Mouse (Mus musculus) MEL (cell line): ENCODE results near the gene Zfp689. TPM values are rescaled to one million over a fixed set of nuclear protein-coding genes. Genes with fewer than 3 reads are reported as not detected.

ENCODE experiments used
- DNase-seq: peaks from one replicate; pipeline ENCODE4 v3.0.0; 2011; ENCODE audit warnings: low read depth, low spot score
- H3K27ac ChIP-seq: 2 replicates; pipeline ENCODE4 v1.5.1; 2012; ENCODE audit warnings: low read depth, mild to moderate bottlenecking, control low read depth, low read length, moderate library complexity; ENCODE audit not compliant: control insufficient read depth
- H3K27me3 ChIP-seq, 2 experiments: fragments of 150-350 bp in 1 of 2; sonication (generic) in 1 of 2; 2 replicates each; pipeline ENCODE4 v1.6.1; 2012; ENCODE audit warnings: low read length in 2 of 2, mild to moderate bottlenecking in 2 of 2, improper control_type of control experiment in 1 of 2, moderate library complexity in 1 of 2; ENCODE audit not compliant: insufficient read depth in 2 of 2, control insufficient read depth in 1 of 2
- H3K36me3 ChIP-seq, 2 experiments: 2 replicates each; pipeline ENCODE4 v1.6.1; 2012 to 2014; ENCODE audit warnings: low read length in 2 of 2, improper control_type of control experiment in 1 of 2, inconsistent platforms in 1 of 2, mild to moderate bottlenecking in 1 of 2; ENCODE audit not compliant: insufficient read depth in 2 of 2, control insufficient read depth in 1 of 2
- H3K4me1 ChIP-seq, 2 experiments: fragments of 150-350 bp in 1 of 2; sonication (generic) in 1 of 2; 2 replicates each; pipeline ENCODE4 v1.6.1; 2012; ENCODE audit warnings: low read length in 2 of 2, improper control_type of control experiment in 1 of 2, mild to moderate bottlenecking in 1 of 2; ENCODE audit not compliant: insufficient read depth in 2 of 2, control insufficient read depth in 1 of 2
- H3K4me3 ChIP-seq, 2 experiments: fragments of 150-350 bp in 1 of 2; sonication (generic) in 1 of 2; 2 replicates each; pipeline ENCODE4 v1.5.1; 2012; ENCODE audit warnings: low read depth in 2 of 2, low read length in 2 of 2, mild to moderate bottlenecking in 2 of 2, moderate library complexity in 2 of 2, control low read depth in 1 of 2, improper control_type of control experiment in 1 of 2; ENCODE audit not compliant: control insufficient read depth in 1 of 2, insufficient read depth in 1 of 2
- H3K79me2 ChIP-seq: 2 replicates; pipeline ENCODE4 v1.6.1; 2012; ENCODE audit warnings: mild to moderate bottlenecking, low read length, moderate library complexity; ENCODE audit not compliant: control insufficient read depth, poor library complexity, insufficient read depth
- H3K9ac ChIP-seq: 2 replicates; pipeline ENCODE4 v1.6.1; 2012; ENCODE audit warnings: low read depth, mild to moderate bottlenecking, control low read depth, low read length, moderate library complexity; ENCODE audit not compliant: control insufficient read depth, poor library complexity, severe bottlenecking
- H3K9me3 ChIP-seq: fragments of 150-350 bp; sonication (generic); replicated peaks from 2 replicates; pipeline ENCODE4 v1.6.1; 2012; ENCODE audit warnings: mild to moderate bottlenecking, low read length, improper control_type of control experiment, moderate library complexity; ENCODE audit not compliant: insufficient read depth
- HCFC1 ChIP-seq: IDR thresholded peaks from 2 replicates; pipeline ENCODE4 v1.6.1; 2012; ENCODE audit warnings: low read depth, mild to moderate bottlenecking, inconsistent platforms, low read length, improper control_type of control experiment, moderate library complexity
- MAFK ChIP-seq: IDR thresholded peaks from 2 replicates; pipeline ENCODE4 v1.6.1; 2011; ENCODE audit warnings: low read depth, mild to moderate bottlenecking, low read length, improper control_type of control experiment, borderline replicate concordance
- MXI1 ChIP-seq: IDR thresholded peaks from 2 replicates; pipeline ENCODE4 v1.6.1; 2011; ENCODE audit warnings: mild to moderate bottlenecking, low read depth, low read length, improper control_type of control experiment
- MYB ChIP-seq: IDR thresholded peaks from 2 replicates; pipeline ENCODE4 v1.6.1; 2011; ENCODE audit warnings: mild to moderate bottlenecking, low read depth, low read length, improper control_type of control experiment
- NRF1 ChIP-seq: IDR thresholded peaks from 2 replicates; pipeline ENCODE4 v1.6.1; 2014; ENCODE audit warnings: low read depth, mild to moderate bottlenecking, inconsistent platforms, low read length, improper control_type of control experiment, moderate library complexity; ENCODE audit not compliant: poor library complexity, insufficient read depth, severe bottlenecking
- ZMIZ1 ChIP-seq: IDR thresholded peaks from 2 replicates; pipeline ENCODE4 v1.6.1; 2012; ENCODE audit warnings: low read depth, mild to moderate bottlenecking, inconsistent platforms, low read length, improper control_type of control experiment, moderate library complexity
- polyA plus RNA-seq, 2 experiments: library from polyadenylated mRNA; stranded (reverse) in 1 of 2; unstranded in 1 of 2; fragments of >175 nt in 1 of 2; fragments of >200 nt in 1 of 2; gene quantifications; 2 replicates each; pipeline versions ENCODE4 v1.2.1 to v1.2.4; 2012; ENCODE audit warnings: low replicate concordance in 2 of 2, low read depth in 1 of 2; ENCODE audit not compliant: insufficient read length in 2 of 2, insufficient read depth in 1 of 2, missing spikeins in 1 of 2
- total RNA-seq: library from RNA; depleted of rRNA; stranded (reverse); fragments of 300-350 nt; gene quantifications from 2 replicates; pipeline ENCODE4 v1.2.3, GENCODE M21; 2012; rRNA removed

Gene Zfp689
- total and polyA plus RNA-seq, 3 experiments: 4.9 to 7.2 TPM; not detected in 1

DNA sequence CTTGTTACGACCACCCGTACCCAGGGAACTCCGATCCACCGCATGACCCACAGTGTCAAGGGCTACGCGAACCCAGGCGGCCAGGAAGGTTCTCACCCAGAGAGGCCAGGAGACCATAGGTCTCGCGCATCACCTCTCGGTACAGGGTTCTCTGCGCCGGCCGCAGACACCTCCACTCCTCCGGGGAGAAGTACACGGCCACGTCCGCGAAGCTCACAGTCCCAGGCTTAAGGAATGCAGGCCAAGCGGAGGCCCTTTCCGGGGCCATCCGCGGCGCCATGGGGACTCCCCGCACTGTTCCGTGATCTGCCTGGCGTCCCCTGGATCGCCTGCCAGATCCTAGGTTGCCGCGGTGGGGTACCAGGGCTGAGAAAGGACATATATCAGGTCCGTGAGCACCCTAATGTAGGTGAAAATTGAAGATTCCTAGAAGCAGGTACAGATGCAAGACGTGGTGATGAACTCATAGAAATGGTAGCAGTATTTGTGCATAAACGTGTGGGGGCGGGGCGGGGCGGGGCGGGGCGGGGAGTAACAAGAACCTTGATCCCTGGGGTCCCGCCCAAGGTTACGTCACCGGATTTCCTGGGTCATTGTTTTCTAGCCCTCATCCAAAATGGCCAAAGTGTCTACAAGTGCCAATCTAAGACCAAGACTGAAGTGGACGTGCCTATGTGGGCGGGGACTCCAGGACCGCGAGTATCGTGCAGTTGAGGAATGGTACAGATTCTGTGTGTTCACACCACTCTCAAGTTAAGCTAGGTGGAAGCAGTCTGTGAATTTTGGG lies 55.6 kb downstream of the Zfp689 start, which contains the start of gene E430018J23Rik (continued):
- TF ChIP-seq NRF1: no peak
- TF ChIP-seq MYB: no peak
- no peak for TF ChIP-seq MAFK
- TF ChIP-seq, all 39 proteins: peak for 12

DNA sequence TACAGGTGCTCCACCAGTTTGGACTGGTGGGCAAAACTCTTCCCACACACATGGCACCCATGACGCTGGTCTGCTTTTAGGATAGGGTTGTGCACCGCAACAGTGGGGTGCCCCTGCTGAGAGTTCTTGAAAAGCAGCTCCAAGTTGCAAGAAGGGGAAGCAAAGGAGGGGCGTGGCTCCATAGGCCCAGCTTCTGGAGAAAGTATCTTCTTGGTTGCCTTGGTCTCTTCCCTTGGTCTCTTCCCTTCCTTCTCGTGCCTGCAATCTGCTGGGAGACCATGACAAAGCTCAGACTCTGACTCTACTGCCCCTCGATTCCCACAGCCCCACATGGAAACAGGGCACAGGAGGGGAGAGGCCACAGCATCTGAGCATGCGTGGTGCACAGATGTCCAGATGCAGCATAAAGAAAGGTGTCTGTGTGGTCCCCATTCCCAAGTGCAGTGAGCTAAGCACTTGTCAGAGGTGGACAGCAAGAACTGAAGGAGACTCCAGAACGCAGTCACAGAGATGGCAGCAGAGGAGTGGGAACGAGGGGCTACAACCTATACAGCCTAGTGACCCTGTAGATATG lies 56.6 kb downstream of the Zfp689 start:
- H3K9me3 ChIP-seq: no peaks in the 10 kb centered on the region
- TF ChIP-seq HCFC1 (no peak), MXI1 (no peak), NRF1 (peak; percentile 41; the same call in 1 of the 2 replicates), ZMIZ1 (no peak)
- TF ChIP-seq, all 39 proteins: peak for 1
- Histone ChIP-seq H3K4me1 (peaks cover 5 to 18% of the 10 kb centered on the region in 2 experiments; a peak in 3 of 4 replicates), H3K79me2 (peaks cover 3% of the 10 kb centered on the region; the same call in 1 of the 2 replicates), H3K36me3 (peaks cover 0 to 8% of the 10 kb centered on the region in 2 experiments; a peak in 2 of 4 replicates), H3K27me3 (no peaks in the 10 kb centered on the region), H3K27ac (no peak overlapping the region), H3K9ac (peak overlapping the region; percentile 82), H3K4me3 (peak overlapping the region; percentile 80 to 99)
- peak; percentile 82 for DNase-seq

Other genes starting within 250 kb of the Zfp689 start
- 37.4 and 43.3 TPM in 2 replicates for gene Tbc1d10b, start 240.7 kb downstream of the Zfp689 start, total RNA-seq
- gene Tbc1d10b, start 240.7 kb downstream of the Zfp689 start, polyA plus RNA-seq: 10 to 100 TPM in 1 of 2 experiments, not detected in 1; 70.3 TPM
- 8.3 and 11.2 TPM in 2 replicates for gene Mylpf, start 240.3 kb downstream of the Zfp689 start, total RNA-seq
- gene Mylpf, start 240.3 kb downstream of the Zfp689 start, polyA plus RNA-seq: 1 to 10 TPM in 1 of 2 experiments, not detected in 1; 9.1 TPM
- 13.9 and 14.6 TPM in 2 replicates for gene Zfp553, start 216.1 kb downstream of the Zfp689 start, total RNA-seq
- gene Zfp553, start 216.1 kb downstream of the Zfp689 start, polyA plus RNA-seq: 10 to 100 TPM in 1 of 2 experiments, not detected in 1; 19.0 TPM
- 30.6 and 41.3 TPM in 2 replicates for gene Sept1, start 216.0 kb downstream of the Zfp689 start, total RNA-seq
- 100 to 1,000 TPM in 1 of 2 experiments, not detected in 1; 116 TPM for gene Sept1, start 216.0 kb downstream of the Zfp689 start, polyA plus RNA-seq
- gene Zfp771, start 204.9 kb downstream of the Zfp689 start, total RNA-seq: 33.4 and 37.6 TPM in 2 replicates
- gene Zfp771, start 204.9 kb downstream of the Zfp689 start, polyA plus RNA-seq: 10 to 100 TPM in 1 of 2 experiments, not detected in 1; 58.3 TPM
- 238 and 253 TPM in 2 replicates for gene Dctpp1, start 188.4 kb downstream of the Zfp689 start, total RNA-seq
- 100 to 1,000 TPM in 1 of 2 experiments, not detected in 1; 290 TPM for gene Dctpp1, start 188.4 kb downstream of the Zfp689 start, polyA plus RNA-seq
- gene Sephs2, start 175.1 kb downstream of the Zfp689 start, total RNA-seq: 177 and 182 TPM in 2 replicates
- 100 to 1,000 TPM in 1 of 2 experiments, not detected in 1; 109 TPM for gene Sephs2, start 175.1 kb downstream of the Zfp689 start, polyA plus RNA-seq
- 0.92 and 1.3 TPM in 2 replicates for gene Itgal, start 152.9 kb downstream of the Zfp689 start, total RNA-seq
- 1 to 10 TPM in 1 of 2 experiments, not detected in 1; 9.7 TPM for gene Itgal, start 152.9 kb downstream of the Zfp689 start, polyA plus RNA-seq
- 4.3 and 5.4 TPM in 2 replicates for gene Zfp768, start 103.6 kb downstream of the Zfp689 start, total RNA-seq
- 10 to 100 TPM in 1 of 2 experiments, not detected in 1; 12.0 TPM for gene Zfp768, start 103.6 kb downstream of the Zfp689 start, polyA plus RNA-seq
- 6.9 and 7.5 TPM in 2 replicates for gene Zfp747, start 73.1 kb downstream of the Zfp689 start, total RNA-seq
- 1 to 10 TPM in 1 of 2 experiments, not detected in 1; 6.2 TPM for gene Zfp747, start 73.1 kb downstream of the Zfp689 start, polyA plus RNA-seq
- gene 9130019O22Rik, start 62.0 kb downstream of the Zfp689 start, total RNA-seq: 1.4 and 2.1 TPM in 2 replicates
- 1 to 10 TPM in 1 of 2 experiments, not detected in 1; 1.5 TPM for gene 9130019O22Rik, start 62.0 kb downstream of the Zfp689 start, polyA plus RNA-seq
- 2.3 and 2.5 TPM in 2 replicates for gene E430018J23Rik, start 55.5 kb downstream of the Zfp689 start, total RNA-seq
- gene E430018J23Rik, start 55.5 kb downstream of the Zfp689 start, polyA plus RNA-seq: 1 to 10 TPM in 1 of 2 experiments, not detected in 1; 2.1 TPM
- 3.7 and 4.1 TPM in 2 replicates for gene Zfp764, start 42.3 kb downstream of the Zfp689 start, total RNA-seq
- 1 to 10 TPM in 1 of 2 experiments, not detected in 1; 3.1 TPM for gene Zfp764, start 42.3 kb downstream of the Zfp689 start, polyA plus RNA-seq
- 8.6 and 11.1 TPM in 2 replicates for gene Zfp688, start 27.1 kb downstream of the Zfp689 start, total RNA-seq
- gene Zfp688, start 27.1 kb downstream of the Zfp689 start, polyA plus RNA-seq: 10 to 100 TPM in 1 of 2 experiments, not detected in 1; 18.1 TPM
- gene Prr14, start 10.5 kb upstream of the Zfp689 start, total RNA-seq: 10.8 and 11.7 TPM in 2 replicates
- gene Prr14, start 10.5 kb upstream of the Zfp689 start, polyA plus RNA-seq: 10 to 100 TPM in 1 of 2 experiments, not detected in 1; 45.9 TPM
- 7.5 TPM in 2 replicates for gene Fbrs, start 30.0 kb upstream of the Zfp689 start, total RNA-seq
- 10 to 100 TPM in 1 of 2 experiments, not detected in 1; 53.3 TPM for gene Fbrs, start 30.0 kb upstream of the Zfp689 start, polyA plus RNA-seq
- 20.3 and 22.3 TPM in 2 replicates for gene Srcap, start 62.8 kb upstream of the Zfp689 start, total RNA-seq
- 10 to 100 TPM; 34.3 to 45.1 TPM for gene Srcap, start 62.8 kb upstream of the Zfp689 start, polyA plus RNA-seq
- 9.0 and 12.0 TPM in 2 replicates for gene Gm42715, start 70.4 kb upstream of the Zfp689 start, total RNA-seq
- gene Gm42715, start 70.4 kb upstream of the Zfp689 start, polyA plus RNA-seq: 10 to 100 TPM in 1 of 2 experiments, not detected in 1; 25.4 TPM
- not detected in 2 replicates for gene Tmem265, start 112.2 kb upstream of the Zfp689 start, total RNA-seq
- not detected for gene Tmem265, start 112.2 kb upstream of the Zfp689 start, polyA plus RNA-seq
- 22.9 and 23.3 TPM in 2 replicates for gene Phkg2, start 124.2 kb upstream of the Zfp689 start, total RNA-seq
- gene Phkg2, start 124.2 kb upstream of the Zfp689 start, polyA plus RNA-seq: 10 to 100 TPM in 1 of 2 experiments, not detected in 1; 70.8 TPM
- 3.6 and 6.9 TPM in 2 replicates for gene Ccdc189, start 139.4 kb upstream of the Zfp689 start, total RNA-seq
- gene Ccdc189, start 139.4 kb upstream of the Zfp689 start, polyA plus RNA-seq: 1 to 10 TPM in 1 of 2 experiments, not detected in 1; 4.2 TPM
- 43.8 and 49.5 TPM in 2 replicates for gene Rnf40, start 139.6 kb upstream of the Zfp689 start, total RNA-seq
- gene Rnf40, start 139.6 kb upstream of the Zfp689 start, polyA plus RNA-seq: 10 to 100 TPM in 1 of 2 experiments, not detected in 1; 75.1 TPM
- 9.4 and 12.6 TPM in 2 replicates for gene Zfp629, start 166.6 kb upstream of the Zfp689 start, total RNA-seq
- 10 to 100 TPM in 1 of 2 experiments, not detected in 1; 10.8 TPM for gene Zfp629, start 166.6 kb upstream of the Zfp689 start, polyA plus RNA-seq